Mouse (Mus musculus) frontal cortex, adult (tissue): Measurements from ENCODE around the gene Tcte3.
A peak's percentile ranks its signal among the peaks of the same experiment; 100 is the strongest.
"Not testable (repeated sequence)": the region's sequence is repeated elsewhere in the genome, so short reads cannot be mapped to it uniquely, and the experiment has no call there.

ENCODE experiments used
- ATAC-seq: cut with Nextera tagmentation; 2 replicates; pipeline ENCODE4 v1.9.2; 2017; ENCODE audit warnings: mild to moderate bottlenecking, moderate library complexity, mixed read lengths; ENCODE audit not compliant: low TSS enrichment

The Tcte3 gene

GRCm38 (mm10) chr17:15041175-15041729 is at the start of gene Tcte3, which contains the start of the genes Ermard and Gm3448:
Tcte3 (minus strand) TSS chr17:15041488.
Ermard (plus strand) TSS chr17:15041208.
Gm3448 (minus strand) TSS chr17:15041537.
- ATAC-seq: peak; percentile 96

GRCm38 (mm10) chr17:15088591-15089001 is 47.3 kb upstream of the Tcte3 start:
- no peak for ATAC-seq

GRCm38 (mm10) chr17:15088166-15088565 is 46.9 kb upstream of the Tcte3 start:
- no peak for ATAC-seq

GRCm38 (mm10) chr17:15085006-15085405 is 43.7 kb upstream of the Tcte3 start:
- no peak for ATAC-seq

GRCm38 (mm10) chr17:15084226-15084848 is 43.0 kb upstream of the Tcte3 start:
- no peak for ATAC-seq

GRCm38 (mm10) chr17:15077536-15077935 is 36.2 kb upstream of the Tcte3 start:
- ATAC-seq: no peak

GRCm38 (mm10) chr17:15075033-15075432 is 33.7 kb upstream of the Tcte3 start:
- no peak for ATAC-seq

GRCm38 (mm10) chr17:15072211-15072610 is 30.9 kb upstream of the Tcte3 start:
- ATAC-seq: no peak

- peak; percentile 81 for ATAC-seq
Measured at GRCm38 (mm10) chr17:15069124-15069523, 27.8 kb upstream of the Tcte3 start.

GRCm38 (mm10) chr17:15068040-15068792 is 26.9 kb upstream of the Tcte3 start:
- no peak for ATAC-seq

GRCm38 (mm10) chr17:15066911-15067310 is 25.6 kb upstream of the Tcte3 start:
- no peak for ATAC-seq

GRCm38 (mm10) chr17:15066066-15066465 is 24.8 kb upstream of the Tcte3 start:
- ATAC-seq: no peak

- ATAC-seq: peak; percentile 84
Measured at GRCm38 (mm10) chr17:15065391-15066024, 24.2 kb upstream of the Tcte3 start.

- ATAC-seq: no peak
Measured at GRCm38 (mm10) chr17:15060356-15060755, 19.1 kb upstream of the Tcte3 start.

GRCm38 (mm10) chr17:15059646-15060045 is 18.4 kb upstream of the Tcte3 start:
- ATAC-seq: no peak

GRCm38 (mm10) chr17:15058161-15058591 is 16.9 kb upstream of the Tcte3 start:
- no peak for ATAC-seq

- ATAC-seq: peak; percentile 67
Measured at GRCm38 (mm10) chr17:15055925-15056324, 14.6 kb upstream of the Tcte3 start.

- ATAC-seq: not testable (repeated sequence)
Measured at GRCm38 (mm10) chr17:15053829-15054200, 12.5 kb upstream of the Tcte3 start.

- ATAC-seq: peak; percentile 55
Measured at GRCm38 (mm10) chr17:15053183-15053828, 12.0 kb upstream of the Tcte3 start.

GRCm38 (mm10) chr17:15052766-15053165 is 11.5 kb upstream of the Tcte3 start:
- peak; percentile 35; the same call in 1 of the 2 replicates for ATAC-seq

GRCm38 (mm10) chr17:15050338-15050737 is 9.1 kb upstream of the Tcte3 start:
- not testable (repeated sequence) for ATAC-seq

GRCm38 (mm10) chr17:15040455-15040854 is 833 bp downstream of the Tcte3 start:
- not testable (repeated sequence) for ATAC-seq
